Mouse (Mus musculus) heart, embryonic 10.5 days (tissue): ENCODE results near the gene Tes3-ps. TPM values are rescaled to one million over a fixed set of nuclear protein-coding genes. Genes with fewer than 3 reads are reported as not detected.

Experiments used
- DNase-seq: peaks from one replicate; pipeline ENCODE4 v3.0.0-alpha.2; 2017; ENCODE audit warnings: low spot score
- H3K27ac ChIP-seq: fragments of 300-500 bp; sonication (generic); 2 replicates; pipeline ENCODE4 v1.5.1; 2016; ENCODE audit warnings: mild to moderate bottlenecking
- H3K27me3 ChIP-seq: fragments of 300-500 bp; sonication (generic); 2 replicates; pipeline ENCODE4 v1.6.1; 2016; ENCODE audit warnings: mild to moderate bottlenecking; ENCODE audit not compliant: poor library complexity, insufficient read depth, severe bottlenecking
- H3K36me3 ChIP-seq: fragments of 300-500 bp; sonication (generic); 2 replicates; pipeline ENCODE4 v1.6.1; 2016; ENCODE audit warnings: mild to moderate bottlenecking, moderate library complexity
- H3K4me1 ChIP-seq: fragments of 300-500 bp; sonication (generic); 2 replicates; pipeline ENCODE4 v1.6.1; 2016; ENCODE audit warnings: mild to moderate bottlenecking
- H3K4me3 ChIP-seq: fragments of 300-500 bp; sonication (generic); 2 replicates; pipeline ENCODE4 v1.5.1; 2016; ENCODE audit warnings: mild to moderate bottlenecking, moderate library complexity
- H3K9me3 ChIP-seq: fragments of 300-500 bp; sonication (generic); 2 replicates; pipeline ENCODE4 v1.6.1; 2016; ENCODE audit warnings: mild to moderate bottlenecking, moderate library complexity
- WGBS: fragments of 180-500 bp; shearing (Covaris S2); methylation state at CpG from one replicate; pipeline ENCODE4 v1.1.7; 2016; 5-methylcytosine and 5-hydroxymethylcytosine counted together
- polyA plus RNA-seq: library from polyadenylated mRNA; unstranded; fragments of >200 nt; fragmentation: Nextera tagmentation; extraction: Ambion mirVana; gene quantifications from 2 replicates; pipeline ENCODE4 v1.2.1, GENCODE M21; 2016

Tes3-ps gene
- polyA plus RNA-seq, result 0.68 and 0.90 TPM in 2 replicates

DNA sequence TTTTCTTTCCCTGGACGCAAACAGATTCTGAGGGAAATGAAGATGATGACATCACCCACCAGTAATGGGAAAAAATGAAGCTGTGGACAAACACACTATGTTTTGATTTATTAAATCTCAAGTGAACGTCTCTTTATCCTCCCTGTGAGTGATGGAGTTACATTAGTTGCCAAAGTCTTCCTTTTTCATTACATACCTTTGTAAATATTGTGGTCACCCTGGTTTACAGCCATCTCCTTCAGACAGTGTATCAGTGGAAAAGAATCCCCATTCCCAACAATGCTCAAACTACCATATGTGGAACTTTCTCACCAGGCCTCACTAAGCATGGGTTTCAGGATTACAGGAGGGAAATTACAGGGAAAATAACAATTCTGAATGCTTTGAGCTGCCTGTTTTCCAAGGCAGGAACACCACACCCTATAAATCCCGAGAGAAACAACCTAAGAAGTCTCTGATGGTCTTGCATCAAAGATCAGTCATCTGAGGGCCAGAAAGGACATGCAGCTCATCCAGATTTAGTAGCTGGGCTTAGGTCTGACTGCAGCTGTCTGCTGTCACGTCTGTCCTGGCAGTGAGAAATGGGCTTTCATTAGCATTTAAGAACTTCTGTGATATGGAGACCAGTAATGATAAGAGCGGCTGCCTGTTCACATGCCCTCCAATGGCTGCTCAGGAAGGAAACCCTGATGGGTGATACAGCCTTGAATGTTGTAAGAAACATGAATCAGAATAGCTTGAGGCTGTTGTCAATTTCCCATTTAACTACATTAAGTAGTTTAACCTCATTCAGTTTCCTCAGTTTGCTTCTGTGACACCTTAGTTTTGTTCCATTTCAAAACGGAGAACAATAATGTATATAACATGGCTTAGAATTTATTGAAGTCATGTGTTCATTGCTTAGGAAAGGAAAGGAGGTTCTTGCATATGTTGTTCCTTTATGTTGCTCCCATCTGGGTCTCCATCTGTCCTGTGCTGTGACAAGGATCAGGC lies at the start of gene Tes3-ps:
Tes3-ps (plus strand) TSS at position 943 of the 993 bp plus-strand sequence.
- Histone ChIP-seq H3K9me3 (no peaks in the 10 kb centered on the region), H3K27me3 (no peaks in the 10 kb centered on the region), H3K36me3 (no peaks in the 10 kb centered on the region), H3K4me3 (no peak within 1 kb of the TSS), H3K27ac (0 out of 2 replicates have a peak within 1 kb of the TSS, but pooled peaks have one; percentile 17), H3K4me1 (peaks cover 11% of the 10 kb centered on the region; the same call in 1 of the 2 replicates)
- 46% methylated on average over 6 of the region's 6 CpGs for WGBS
- no peak for DNase-seq

DNA sequence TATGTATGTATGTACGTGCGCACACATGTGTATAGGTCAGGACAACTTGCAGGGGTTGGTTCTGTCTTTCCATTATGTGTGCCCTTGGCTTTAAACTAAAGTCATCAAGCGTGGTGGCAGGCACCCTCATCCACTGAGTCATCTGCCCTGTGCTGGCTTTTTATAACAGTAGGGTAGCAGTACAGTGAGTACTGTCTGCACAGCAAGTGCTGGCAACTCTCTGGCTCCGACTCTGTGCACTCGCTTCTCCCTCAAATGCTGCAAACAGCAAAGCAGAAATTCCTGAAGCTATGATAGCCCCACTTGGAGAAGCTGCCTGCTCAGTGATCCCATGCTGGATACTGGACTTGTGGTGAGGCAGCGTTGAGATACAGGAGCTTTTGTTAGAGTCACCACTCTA lies 48.7 kb upstream of the Tes3-ps start:
- Histone ChIP-seq H3K9me3 (no peaks in the 10 kb centered on the region), H3K4me3 (no peak overlapping the region), H3K27ac (no peak overlapping the region), H3K4me1 (no peaks in the 10 kb centered on the region), H3K27me3 (no peaks in the 10 kb centered on the region), H3K36me3 (peaks cover 43% of the 10 kb centered on the region)
- WGBS, result 93% methylated on average over 6 of the region's 6 CpGs
- DNase-seq, result no peak

DNA sequence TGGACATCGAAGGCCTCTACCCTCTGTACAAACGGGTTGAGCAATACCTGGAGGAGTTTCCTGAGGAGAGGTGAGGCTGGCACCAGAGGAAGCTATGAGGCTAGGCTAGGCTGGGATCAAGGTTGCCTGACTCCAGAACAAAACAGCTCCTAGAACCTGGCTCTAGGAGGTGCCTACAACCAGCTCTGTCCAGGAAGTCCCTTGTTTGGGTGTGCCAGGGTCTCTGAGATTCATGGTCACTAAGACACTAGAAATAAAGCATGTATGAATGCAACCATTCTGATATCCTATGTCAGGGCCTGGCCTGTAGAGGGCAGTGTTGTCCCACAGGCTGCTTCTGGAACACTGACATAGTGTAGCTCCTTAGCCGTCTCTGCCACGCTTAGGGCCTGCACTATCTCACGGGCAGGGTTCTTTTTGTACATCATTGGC lies 43.8 kb upstream of the Tes3-ps start:
- Histone ChIP-seq H3K9me3 (no peaks in the 10 kb centered on the region), H3K4me3 (no peak overlapping the region), H3K27me3 (no peaks in the 10 kb centered on the region), H3K27ac (no peak overlapping the region), H3K36me3 (peaks cover 46% of the 10 kb centered on the region), H3K4me1 (no peaks in the 10 kb centered on the region)
- peak; percentile 89 for DNase-seq
- WGBS, result 46% methylated on average over 5 of the region's 5 CpGs

DNA sequence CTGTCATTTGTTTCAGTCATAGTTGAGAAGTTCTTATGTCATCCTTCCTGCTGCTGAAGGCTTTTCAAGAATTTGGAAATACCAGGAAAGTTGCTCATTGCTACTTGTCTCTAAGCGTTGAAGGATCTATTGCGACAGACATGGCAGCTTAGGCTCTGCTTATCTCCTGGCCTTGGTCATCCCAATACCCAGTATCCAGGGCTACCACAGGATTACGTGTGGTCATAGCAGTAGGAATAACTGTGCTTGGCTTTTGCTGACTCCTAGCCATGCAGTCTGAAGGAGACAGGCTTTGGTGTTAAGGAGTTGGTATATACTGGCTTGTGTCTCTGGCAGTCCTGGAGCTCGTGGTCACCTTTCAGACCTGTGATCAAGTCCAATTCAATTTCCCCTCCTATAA lies 32.8 kb upstream of the Tes3-ps start:
- peaks cover 55% of the 10 kb centered on the region for H3K36me3 ChIP-seq

DNA sequence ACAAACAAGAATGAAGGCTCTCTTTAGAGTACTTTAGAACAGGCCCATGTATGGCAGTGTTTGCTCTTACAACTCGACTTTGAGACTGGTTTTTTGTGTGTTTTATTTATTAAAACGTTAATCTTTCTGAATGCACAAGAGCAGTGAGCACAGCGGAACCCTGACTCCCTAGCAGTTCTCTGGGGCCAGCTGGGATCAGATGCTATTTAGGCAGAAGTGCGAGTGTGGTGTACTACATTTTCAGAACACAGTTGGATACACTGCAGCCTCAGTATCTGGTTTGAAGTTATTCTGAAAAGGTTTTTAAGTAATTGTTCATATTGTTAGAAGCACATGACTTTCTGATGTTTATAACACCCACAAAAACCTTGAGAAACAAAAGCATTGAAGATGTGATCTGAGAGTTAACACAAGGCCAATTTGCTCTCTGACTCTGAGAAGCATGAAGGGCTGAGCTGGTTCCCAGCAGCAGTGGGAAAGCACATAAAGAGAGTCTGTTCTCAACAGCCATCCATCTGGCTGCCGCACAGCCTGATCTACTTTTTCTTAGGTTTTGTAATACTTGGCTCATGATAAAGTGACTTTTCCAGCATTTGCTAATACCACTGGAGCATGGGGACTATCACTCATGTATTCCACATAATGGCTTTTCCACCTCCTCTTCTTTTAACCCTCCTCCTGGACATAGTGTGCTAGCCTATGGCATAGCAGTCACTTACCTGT lies 32.3 kb upstream of the Tes3-ps start:
- H3K27me3 ChIP-seq, result no peaks in the 10 kb centered on the region
- no peak for DNase-seq
- H3K4me1 ChIP-seq, result no peaks in the 10 kb centered on the region
- H3K36me3 ChIP-seq, result peaks cover 58% of the 10 kb centered on the region
- 81% methylated on average over 5 of the region's 5 CpGs for WGBS
- no peaks in the 10 kb centered on the region for H3K9me3 ChIP-seq
- H3K27ac ChIP-seq, result no peak overlapping the region
- no peak overlapping the region for H3K4me3 ChIP-seq

More for the DNA sequence above, 32.8 kb upstream of the Tes3-ps start:
- Histone ChIP-seq H3K9me3 (no peaks in the 10 kb centered on the region), H3K4me1 (no peaks in the 10 kb centered on the region), H3K27ac (no peak overlapping the region), H3K27me3 (no peaks in the 10 kb centered on the region), H3K4me3 (no peak overlapping the region)
- 90% methylated on average over 4 of the region's 4 CpGs for WGBS
- DNase-seq, result no peak

DNA sequence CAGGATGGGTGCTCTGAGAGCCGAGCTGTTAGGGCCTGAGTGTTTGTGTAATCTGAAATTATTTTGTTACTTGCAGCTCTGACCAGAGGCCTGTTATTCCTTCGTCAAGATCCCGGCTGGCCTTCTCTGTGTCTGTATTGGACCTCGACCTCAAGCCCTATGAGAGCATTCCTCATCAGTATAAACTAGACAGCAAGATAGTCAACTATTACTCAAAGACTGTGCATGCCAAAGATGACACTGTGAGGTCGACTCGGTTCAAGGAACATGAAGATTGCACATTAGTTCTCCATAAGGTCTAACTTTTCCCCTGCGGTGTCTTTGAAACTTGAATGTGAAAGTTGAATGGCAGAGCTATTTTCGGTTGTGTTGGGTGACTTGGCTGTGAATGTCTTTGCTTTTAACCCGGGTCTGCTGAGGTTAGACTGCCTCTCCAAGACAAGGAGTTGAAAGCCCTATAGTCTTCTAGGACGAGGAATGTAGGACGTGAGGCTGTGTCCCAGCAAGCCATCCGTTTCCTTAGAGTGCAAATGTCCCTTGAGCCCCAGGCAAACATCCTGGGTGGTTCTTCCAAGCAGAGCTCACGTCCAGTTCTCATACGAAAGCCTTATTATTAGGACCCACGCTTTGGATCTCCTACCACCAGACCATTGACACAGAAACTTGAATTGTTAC lies 31.5 kb upstream of the Tes3-ps start:
- no peaks in the 10 kb centered on the region for H3K9me3 ChIP-seq
- H3K4me1 ChIP-seq, result no peaks in the 10 kb centered on the region
- H3K4me3 ChIP-seq, result no peak overlapping the region
- 85% methylated on average over 15 of the region's 15 CpGs for WGBS
- H3K36me3 ChIP-seq, result peaks cover 58% of the 10 kb centered on the region
- H3K27me3 ChIP-seq, result no peaks in the 10 kb centered on the region
- no peak overlapping the region for H3K27ac ChIP-seq
- DNase-seq, result no peak

DNA sequence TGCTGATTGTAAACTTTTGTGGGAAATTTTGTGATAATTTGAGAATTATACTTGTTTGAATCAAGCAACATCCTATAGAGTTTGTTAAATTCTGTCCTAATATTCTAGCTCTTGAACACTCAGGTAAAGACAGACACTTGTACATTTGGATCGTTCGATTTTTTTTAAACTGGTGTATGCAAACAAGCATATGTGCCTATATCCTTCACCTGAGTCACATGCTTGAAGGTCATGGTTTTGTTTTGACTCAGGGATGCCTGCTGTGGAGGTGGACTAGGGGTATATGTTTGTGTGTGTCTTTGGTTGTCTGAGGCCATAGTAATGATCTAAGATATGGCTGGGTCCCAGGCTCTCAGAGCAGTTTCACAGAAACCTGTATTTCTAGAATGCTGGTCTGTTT lies 30.2 kb upstream of the Tes3-ps start:
- WGBS, result 94% methylated on average over 2 of the region's 2 CpGs

DNA sequence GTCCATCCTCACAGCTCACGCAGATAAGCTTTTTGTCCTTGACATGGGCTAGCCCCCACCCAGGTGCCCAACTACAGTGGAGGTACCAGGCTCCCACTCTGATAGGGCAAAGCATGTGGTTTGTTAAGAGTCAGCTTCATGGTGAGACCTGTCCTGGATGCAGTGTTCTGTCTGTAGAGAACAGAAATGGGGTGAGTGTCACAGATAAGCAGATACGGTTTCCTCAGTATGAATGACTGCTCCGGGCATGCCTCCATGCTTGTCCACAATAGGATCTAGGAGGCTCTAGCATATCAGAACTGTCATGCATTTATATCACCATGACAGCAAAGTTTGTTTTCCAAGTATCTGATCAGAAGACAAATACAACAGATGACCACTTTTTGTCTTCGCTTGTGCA lies 27.2 kb upstream of the Tes3-ps start:
- no peaks in the 10 kb centered on the region for H3K27me3 ChIP-seq
- no peak overlapping the region for H3K4me3 ChIP-seq
- H3K36me3 ChIP-seq, result peaks cover 45% of the 10 kb centered on the region
- no peaks in the 10 kb centered on the region for H3K9me3 ChIP-seq
- no peak for DNase-seq
- 82% methylated on average over 4 of the region's 4 CpGs for WGBS
- H3K27ac ChIP-seq, result no peak overlapping the region
- no peaks in the 10 kb centered on the region for H3K4me1 ChIP-seq

More for the DNA sequence above, 30.2 kb upstream of the Tes3-ps start:
- no peak overlapping the region for H3K4me3 ChIP-seq
- H3K27me3 ChIP-seq, result no peaks in the 10 kb centered on the region
- H3K27ac ChIP-seq, result no peak overlapping the region
- H3K9me3 ChIP-seq, result no peaks in the 10 kb centered on the region
- H3K36me3 ChIP-seq, result peaks cover 53% of the 10 kb centered on the region
- DNase-seq, result no peak
- no peaks in the 10 kb centered on the region for H3K4me1 ChIP-seq

DNA sequence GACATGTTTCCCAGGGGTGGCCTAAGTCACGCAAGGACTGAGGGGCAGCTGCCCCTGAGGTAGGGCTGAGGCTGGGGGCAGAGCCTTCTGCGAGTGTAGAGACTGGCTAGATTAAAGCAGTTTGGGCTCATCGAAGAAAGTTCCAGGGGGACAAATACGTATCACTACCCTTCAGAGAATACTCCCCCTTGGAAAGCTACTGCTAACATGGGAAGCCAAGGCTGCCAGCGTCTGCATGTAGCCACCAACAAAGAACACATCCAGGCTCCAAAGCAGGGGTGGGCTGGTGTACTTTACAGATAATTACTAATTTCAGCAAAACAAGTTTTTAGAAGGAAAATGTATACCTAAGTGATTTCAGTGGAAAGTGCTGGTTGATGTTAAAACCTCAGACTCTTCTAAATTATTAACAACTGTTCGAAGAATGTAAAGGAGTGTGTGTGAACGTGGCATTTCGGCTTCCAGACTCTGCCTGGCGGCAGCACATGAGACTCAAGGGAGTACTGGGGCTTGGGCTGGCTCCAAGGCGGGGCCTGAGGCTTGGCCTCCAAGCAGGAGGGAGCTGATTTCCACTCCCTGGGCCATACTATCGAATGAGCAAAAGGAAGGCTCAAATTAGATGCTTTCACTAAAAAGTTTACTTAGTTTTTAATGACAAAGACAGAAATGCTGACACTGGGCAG lies 26.6 kb upstream of the Tes3-ps start:
- no peak overlapping the region for H3K27ac ChIP-seq
- no peak overlapping the region for H3K4me3 ChIP-seq
- H3K4me1 ChIP-seq, result no peaks in the 10 kb centered on the region
- WGBS, result 79% methylated on average over 11 of the region's 11 CpGs
- H3K27me3 ChIP-seq, result no peaks in the 10 kb centered on the region
- H3K36me3 ChIP-seq, result peaks cover 38% of the 10 kb centered on the region
- DNase-seq, result no peak
- H3K9me3 ChIP-seq, result no peaks in the 10 kb centered on the region

DNA sequence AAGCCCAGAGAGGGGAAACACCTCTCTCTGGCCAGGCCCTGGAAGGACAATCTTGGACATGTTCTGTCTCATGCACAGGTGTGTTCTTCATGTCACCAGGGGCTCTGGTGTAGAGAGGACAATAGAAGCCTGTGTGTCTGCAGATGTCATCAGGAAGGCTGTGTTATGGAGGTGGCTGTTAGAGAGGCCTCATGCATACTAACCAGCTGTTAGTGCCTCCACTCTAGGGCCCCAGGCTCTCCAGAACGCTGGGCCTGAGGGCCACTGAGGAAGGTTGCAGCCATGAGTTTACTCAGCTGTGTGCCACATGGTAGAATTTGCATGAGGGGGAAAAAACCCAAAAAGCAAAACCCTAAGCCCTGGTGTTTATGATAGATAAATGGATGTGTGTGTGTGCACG lies 25.5 kb upstream of the Tes3-ps start:
- H3K36me3 ChIP-seq, result peaks cover 27% of the 10 kb centered on the region
- no peak overlapping the region for H3K4me3 ChIP-seq
- no peaks in the 10 kb centered on the region for H3K9me3 ChIP-seq
- H3K27me3 ChIP-seq, result no peaks in the 10 kb centered on the region
- DNase-seq, result no peak
- WGBS, result 83% methylated on average over 2 of the region's 2 CpGs
- no peaks in the 10 kb centered on the region for H3K4me1 ChIP-seq
- no peak overlapping the region for H3K27ac ChIP-seq

DNA sequence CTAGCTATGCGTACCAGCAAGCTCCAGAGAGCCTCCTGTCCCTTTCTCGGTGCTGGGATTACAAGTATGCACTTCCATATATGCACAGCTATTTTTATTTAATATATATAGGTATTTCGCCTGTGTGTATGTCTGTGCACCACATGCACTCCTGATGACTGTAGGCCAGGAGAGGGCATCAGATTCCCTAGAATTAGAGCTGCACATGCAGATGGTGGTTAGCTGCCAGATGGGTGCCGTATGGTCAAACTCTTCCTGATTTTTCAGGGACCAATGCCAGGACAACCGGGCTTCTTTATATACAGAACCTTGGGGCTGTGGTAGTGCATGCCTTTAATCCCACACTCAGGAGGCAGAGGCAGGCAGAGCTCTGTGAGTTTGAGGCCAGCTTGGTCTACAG lies 24.1 kb upstream of the Tes3-ps start:
- no peaks in the 10 kb centered on the region for H3K4me1 ChIP-seq
- peaks cover 16% of the 10 kb centered on the region for H3K36me3 ChIP-seq
- H3K9me3 ChIP-seq, result no peaks in the 10 kb centered on the region
- H3K27me3 ChIP-seq, result no peaks in the 10 kb centered on the region
- DNase-seq, result no peak
- no peak overlapping the region for H3K4me3 ChIP-seq
- H3K27ac ChIP-seq, result no peak overlapping the region
- 88% methylated on average over 5 of the region's 5 CpGs for WGBS

DNA sequence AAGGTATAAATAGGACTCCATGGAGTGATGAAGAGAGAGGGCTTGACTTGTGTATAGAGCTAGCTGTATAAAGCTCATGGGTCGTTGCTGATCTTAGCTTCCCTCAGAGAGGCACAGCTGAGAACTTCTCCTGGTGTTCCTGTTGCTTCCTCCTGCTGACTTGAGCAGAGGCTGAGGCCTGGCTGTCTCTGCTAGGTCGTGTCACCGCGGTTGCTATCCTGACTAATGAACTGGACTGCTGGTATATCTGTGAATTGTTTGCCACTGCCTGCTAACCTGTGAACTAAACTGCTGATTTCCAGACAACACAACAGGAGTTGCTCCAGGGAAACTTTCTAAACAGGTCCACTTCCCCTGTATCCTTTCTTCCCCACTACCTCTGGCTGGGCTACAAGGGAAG lies 22.8 kb upstream of the Tes3-ps start:
- DNase-seq, result no peak
- H3K27ac ChIP-seq, result no peak overlapping the region
- H3K4me1 ChIP-seq, result no peaks in the 10 kb centered on the region
- H3K9me3 ChIP-seq, result no peaks in the 10 kb centered on the region
- H3K4me3 ChIP-seq, result no peak overlapping the region
- H3K36me3 ChIP-seq, result peaks cover 3% of the 10 kb centered on the region; the same call in 1 of the 2 replicates
- H3K27me3 ChIP-seq, result no peaks in the 10 kb centered on the region
- 80% methylated on average over 4 of the region's 4 CpGs for WGBS
